In genomic region chr1:160805268-160805667, GRCm38 (mm10) we compare ENCODE assay signal across 19 mouse cellular contexts.
"Had no signal": no experiment of that assay in that cellular context is flagged by ENCODE, and none has a peak within 500 bp of the region (broad histone marks: within the 10 kb centered on the region; RNA-seq: fewer than 3 reads in every experiment).

No protein-coding gene starts in this region.

- DNase-seq: kidney, adult 9 months; kidney, postnatal 25 days; layer of hippocampus, adult 9-11 months; liver; liver, embryonic 13.5 days; lung, adult 2 months; thymus, adult 2 months; thymus, postnatal 14 days; thymus, postnatal 4 days had no signal

- H3K9ac ChIP-seq: limb, embryonic 13.5 days; liver, embryonic 13.5 days; midbrain, embryonic 13.5 days had no signal

- H3K9me3 ChIP-seq: limb, embryonic 10.5 days; limb, embryonic 13.5 days; liver, embryonic 13.5 days; megakaryocyte, embryonic 14.5 days; midbrain, embryonic 10.5 days; midbrain, embryonic 13.5 days had no signal

- H3K4me2 ChIP-seq: limb, embryonic 13.5 days; liver, embryonic 13.5 days; midbrain, embryonic 13.5 days had no signal

- H3K36me3 ChIP-seq: limb, embryonic 10.5 days; limb, embryonic 13.5 days; liver, embryonic 13.5 days; midbrain, embryonic 10.5 days; midbrain, embryonic 13.5 days had no signal

- ATAC-seq: midbrain, embryonic 13.5 days; midbrain, embryonic 16.5 days had no signal

- H3K4me3 ChIP-seq: layer of hippocampus, adult 2 months; limb, embryonic 10.5 days; limb, embryonic 13.5 days; liver, embryonic 13.5 days; megakaryocyte, embryonic 14.5 days; midbrain, embryonic 10.5 days; midbrain, embryonic 13.5 days; myocyte had no signal

- H3K27me3 ChIP-seq: limb, embryonic 13.5 days; liver, embryonic 13.5 days; megakaryocyte, embryonic 14.5 days; midbrain, embryonic 13.5 days had no signal

- H3K27ac ChIP-seq: layer of hippocampus, adult 2 months; limb, embryonic 10.5 days; limb, embryonic 13.5 days; liver, embryonic 13.5 days; macrophage; midbrain, embryonic 10.5 days; midbrain, embryonic 13.5 days; stomach, postnatal 0 days had no signal

- H3K4me1 ChIP-seq: limb, embryonic 10.5 days; limb, embryonic 13.5 days; midbrain, embryonic 10.5 days; midbrain, embryonic 13.5 days had no signal
